Mouse (Mus musculus): ENCODE measurements around the gene Abhd15.

DNA sequence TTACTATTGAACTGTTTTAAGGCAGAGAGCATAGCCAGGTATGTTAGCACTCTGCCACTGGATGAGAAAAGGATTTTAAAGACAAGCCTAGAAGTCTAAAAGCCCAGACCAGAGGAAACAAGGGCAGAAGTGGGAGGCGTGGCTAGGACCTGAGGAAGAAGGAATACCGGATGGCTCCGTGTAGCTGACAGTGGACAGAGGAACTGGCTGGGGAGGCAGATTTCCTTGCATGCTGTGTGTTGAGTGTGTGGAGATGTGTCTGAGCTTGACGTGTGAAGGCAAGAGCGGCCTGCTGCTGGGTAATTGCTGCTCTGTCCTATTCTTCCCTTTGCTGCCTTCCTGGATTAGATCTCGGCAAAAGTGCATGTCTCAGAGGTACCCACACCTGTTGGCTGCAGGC is 12.4 kb upstream of the Abhd15 start:
- no peak for TF ChIP-seq POLR2A (IDR thresholded peaks at IDR 0.05; ENCODE audit: low read depth, low read length)
- TF ChIP-seq CTCF (IDR thresholded peaks at IDR 0.05; ENCODE audit: extremely low read depth, insufficient read length, insufficient replicate concordance, low read depth, low read length), result no peak

Data from small intestine, adult 2 months (tissue).